Mouse (Mus musculus): ENCODE data around the gene Slc47a2. TPM values are rescaled to one million over a fixed set of nuclear protein-coding genes. Genes with fewer than 3 reads are reported as not detected.

Gene Slc47a2
- polyA plus RNA-seq, 1 experiment from 2014 or later = 0.07 TPM

Other genes with a start within 250 kb of the Slc47a2 start
- gene Tnfrsf13b, start 216.1 kb downstream of the Slc47a2 start, polyA plus RNA-seq (2014; fragmentation: Nextera tagmentation; extraction: Ambion mirVana) = 5.9 and 6.2 TPM in 2 replicates
- gene Usp22, start 167.8 kb downstream of the Slc47a2 start, polyA plus RNA-seq (2014; fragmentation: Nextera tagmentation; extraction: Ambion mirVana) = 60.1 and 69.7 TPM in 2 replicates
- not detected in 2 replicates for gene Aldh3a1, start 135.3 kb downstream of the Slc47a2 start, polyA plus RNA-seq (2014; fragmentation: Nextera tagmentation; extraction: Ambion mirVana)
- 23.8 and 28.3 TPM in 2 replicates for gene Aldh3a2, start 75.4 kb downstream of the Slc47a2 start, polyA plus RNA-seq (2014; fragmentation: Nextera tagmentation; extraction: Ambion mirVana)
- gene Slc47a1, start 35.5 kb upstream of the Slc47a2 start, polyA plus RNA-seq (2014; fragmentation: Nextera tagmentation; extraction: Ambion mirVana) = 1.4 TPM in 2 replicates
- gene Rnf112, start 111.3 kb upstream of the Slc47a2 start, polyA plus RNA-seq (2014; fragmentation: Nextera tagmentation; extraction: Ambion mirVana) = 0.27 and 0.34 TPM in 2 replicates
- 36.5 and 39.1 TPM in 2 replicates for gene Mfap4, start 142.6 kb upstream of the Slc47a2 start, polyA plus RNA-seq (2014; fragmentation: Nextera tagmentation; extraction: Ambion mirVana)
- gene Mapk7, start 151.5 kb upstream of the Slc47a2 start, polyA plus RNA-seq (2014; fragmentation: Nextera tagmentation; extraction: Ambion mirVana) = 25.1 and 27.6 TPM in 2 replicates
- 10.2 and 11.1 TPM in 2 replicates for gene B9d1, start 162.3 kb upstream of the Slc47a2 start, polyA plus RNA-seq (2014; fragmentation: Nextera tagmentation; extraction: Ambion mirVana)
- gene Epn2, start 236.8 kb upstream of the Slc47a2 start, polyA plus RNA-seq (2014; fragmentation: Nextera tagmentation; extraction: Ambion mirVana) = 9.2 and 9.3 TPM in 2 replicates

All from liver, embryonic 11.5 days (tissue).